Mouse (Mus musculus) 3134 (cell line): ENCODE data around the gene Rcc1l.

Experiments
- DNase-seq: peaks from one replicate; pipeline ENCODE4 v3.0.0-alpha.2; 2011; ENCODE audit warnings: low spot score; ENCODE audit not compliant: insufficient read length; ENCODE audit errors: extremely low read depth

Rcc1l gene

DNA sequence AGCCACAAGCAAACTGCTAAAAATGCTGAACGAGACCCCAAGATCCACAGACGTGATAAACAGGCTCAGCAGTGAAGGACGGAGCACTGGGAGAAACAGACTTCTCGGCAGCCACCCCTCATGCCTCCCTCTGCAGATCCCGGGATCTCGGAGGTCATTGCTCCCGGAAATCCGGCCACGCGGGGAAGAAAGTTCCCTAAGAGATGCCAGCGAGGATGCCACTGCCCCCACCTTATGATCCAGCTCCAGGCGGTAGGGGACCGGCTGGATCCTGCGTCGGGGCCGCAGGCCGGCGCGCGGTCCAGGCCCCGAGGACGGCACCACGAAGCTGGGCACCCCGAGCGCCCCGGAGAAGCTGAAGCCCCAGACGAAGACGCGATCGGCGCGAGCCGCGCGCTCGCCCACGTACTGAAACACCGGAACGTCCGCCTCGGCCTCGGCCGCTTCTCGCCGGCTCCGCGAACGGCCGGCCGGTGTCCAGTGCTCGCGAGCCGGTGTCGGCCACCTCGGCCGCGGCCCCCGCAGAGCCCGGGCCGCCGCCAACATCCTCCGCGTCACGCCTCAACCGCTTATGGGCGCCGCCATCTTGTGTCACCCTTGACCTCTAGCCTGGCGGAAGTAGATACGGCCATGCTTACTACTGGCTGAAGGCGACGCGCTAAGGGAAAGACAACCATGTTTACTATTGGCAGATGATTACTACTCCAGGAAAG is at the start of gene Rcc1l:
Rcc1l (minus strand) TSS at position 606 of the 713 bp plus-strand sequence.
- DNase-seq, result peak; percentile 83

DNA sequence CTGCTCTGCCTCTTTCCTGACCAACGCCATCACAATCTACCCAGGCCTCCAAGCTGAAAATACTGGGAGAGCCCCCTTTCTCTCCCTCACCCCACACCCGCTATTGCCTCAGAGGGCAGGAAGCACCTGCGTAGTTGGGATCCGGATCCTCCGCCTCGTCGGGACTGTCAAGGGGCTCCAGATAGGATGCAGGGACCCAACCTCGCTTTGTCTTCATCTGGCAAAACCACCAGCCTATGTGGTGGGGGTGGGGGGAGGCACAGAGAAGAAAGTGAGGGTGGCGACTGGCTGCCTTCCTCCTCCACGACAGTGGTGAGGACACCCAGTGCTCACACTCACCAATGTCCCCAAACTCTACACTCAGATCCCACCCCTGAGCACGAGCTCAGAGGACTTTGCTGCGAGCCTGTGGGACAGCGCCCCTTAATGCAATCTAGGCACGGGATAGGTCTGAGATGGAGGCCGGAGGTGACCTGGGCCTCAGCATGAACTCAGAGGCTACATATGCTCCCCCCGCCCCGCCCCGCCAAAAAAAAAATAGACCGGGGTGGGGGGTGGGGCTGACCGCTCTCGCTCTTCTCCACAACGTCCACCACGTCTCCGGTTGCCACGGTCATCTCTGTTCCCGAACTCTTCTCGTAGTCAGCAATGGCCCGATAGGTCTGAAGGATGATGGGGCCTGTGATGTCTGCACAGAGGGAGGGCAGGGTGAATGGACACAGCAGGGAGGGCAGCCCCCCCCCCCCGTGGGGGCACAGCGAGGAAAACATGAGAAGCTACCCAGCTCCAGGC is 48.7 kb upstream of the Rcc1l start:
- no peak for DNase-seq

- no peak for DNase-seq
These were observed 45.2 kb upstream of the Rcc1l start for GRCm38 (mm10) chr5:134221708-134222150.

GRCm38 (mm10) chr5:134221278-134221677 is 44.7 kb upstream of the Rcc1l start:
- no peak for DNase-seq

DNA sequence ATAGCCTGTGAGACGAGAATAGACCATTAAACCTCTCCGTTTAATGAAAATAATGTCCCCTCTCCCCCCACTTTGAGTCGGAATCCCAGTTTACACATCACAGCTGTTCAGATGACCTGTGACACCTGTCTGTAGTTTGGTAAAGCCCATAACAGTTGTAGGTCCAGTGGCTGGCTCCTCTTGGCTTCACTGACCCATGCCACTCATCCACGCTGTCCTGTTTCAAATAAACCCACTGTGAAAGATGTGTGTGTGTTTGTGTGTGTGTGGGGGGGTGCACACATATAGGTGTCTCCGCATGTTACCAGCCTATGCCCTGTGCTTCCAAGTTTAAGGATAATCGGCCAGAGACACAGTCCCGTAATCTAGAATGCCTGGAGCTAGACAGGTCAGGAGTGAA is 41.3 kb upstream of the Rcc1l start:
- DNase-seq, result no peak

DNA sequence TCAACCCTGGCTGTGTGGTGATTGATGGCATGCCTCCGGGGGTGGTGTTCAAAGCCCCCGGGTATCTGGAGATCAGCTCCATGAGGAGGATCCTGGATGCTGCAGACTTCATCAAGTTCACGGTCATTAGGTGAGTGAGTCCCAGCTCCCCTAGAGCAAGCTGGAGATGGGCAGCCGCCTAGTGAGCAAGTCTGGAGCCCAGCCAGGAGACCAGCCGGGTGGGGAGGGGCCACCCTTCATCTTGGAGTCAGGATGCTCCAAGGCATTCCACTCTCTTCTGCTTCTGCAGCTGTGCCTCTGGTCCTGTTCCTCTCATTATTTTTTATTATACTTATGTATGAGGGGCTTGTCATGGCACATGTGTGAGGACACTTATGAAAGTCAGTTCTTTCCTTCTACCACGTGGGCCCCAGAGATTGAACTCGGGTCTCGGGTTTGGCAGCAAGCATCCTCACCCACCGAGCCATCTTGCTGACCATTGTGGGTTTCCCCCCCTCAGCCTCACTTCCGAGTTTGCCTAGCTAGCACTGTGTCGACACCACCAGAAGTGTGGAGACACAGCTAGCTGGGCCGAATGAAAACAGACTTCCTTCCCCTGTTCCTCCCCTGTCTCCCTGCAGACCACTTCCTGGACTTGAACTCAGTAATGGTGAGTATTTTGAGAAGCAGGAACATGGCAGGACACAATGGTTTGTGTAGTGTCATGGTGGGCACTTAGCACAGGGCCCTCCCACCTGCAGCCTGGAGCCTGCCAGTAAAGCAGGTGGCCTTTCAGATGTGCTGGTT is 37.6 kb upstream of the Rcc1l start:
- DNase-seq, result no peak

DNA sequence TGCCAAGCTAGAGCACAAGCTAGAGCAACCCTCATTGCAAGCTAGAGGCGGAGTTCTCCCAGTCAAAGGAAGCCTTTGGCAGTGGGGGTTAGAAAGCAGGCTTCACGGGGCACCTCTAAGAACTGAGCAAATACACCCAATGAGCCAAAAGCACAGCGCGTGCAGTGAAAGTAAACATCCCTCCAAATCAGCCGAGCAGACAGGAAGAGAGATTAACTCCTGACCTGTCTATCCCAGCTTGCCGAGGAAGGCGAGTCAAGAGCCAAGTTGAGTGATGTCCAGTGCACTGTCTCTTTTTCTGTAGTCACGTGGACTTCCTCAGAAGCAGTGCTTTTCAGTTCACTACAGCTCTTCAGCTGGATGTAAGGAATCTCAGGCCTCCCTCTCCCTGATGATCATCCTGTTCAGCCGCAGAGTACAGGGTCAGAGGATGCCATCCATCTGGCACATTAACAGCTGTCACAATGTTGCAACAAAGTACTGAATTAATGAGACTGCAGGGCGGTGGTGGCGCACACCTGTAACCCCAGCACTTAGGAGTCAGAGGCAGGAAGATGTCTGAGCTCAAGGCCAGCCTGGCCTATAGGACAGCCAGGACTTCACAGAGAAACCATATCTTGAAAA is 33.5 kb upstream of the Rcc1l start:
- DNase-seq, result no peak

GRCm38 (mm10) chr5:134206721-134207120 is 30.1 kb upstream of the Rcc1l start:
- DNase-seq, result no peak

GRCm38 (mm10) chr5:134193664-134194063 is 17.1 kb upstream of the Rcc1l start:
- no peak for DNase-seq

DNA sequence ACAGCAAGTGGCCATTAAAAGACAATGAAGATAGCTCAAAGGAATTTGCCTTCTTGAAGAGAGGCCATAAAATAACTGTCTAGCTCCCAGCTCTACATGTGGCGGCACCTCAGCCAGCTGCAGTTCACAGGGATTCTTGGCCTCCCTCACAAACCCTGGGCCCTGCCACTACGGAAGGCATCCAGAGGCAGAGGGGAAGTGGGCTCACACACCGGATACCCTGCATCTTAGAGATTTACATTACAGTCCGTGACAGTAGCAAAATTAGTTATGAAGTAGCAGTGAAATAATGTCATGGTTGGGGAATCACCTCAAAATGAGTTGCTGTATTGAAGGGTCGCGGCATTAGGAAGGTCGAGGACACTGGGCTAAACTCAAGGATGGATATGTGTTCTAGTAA is 12.0 kb upstream of the Rcc1l start:
- no peak for DNase-seq

DNA sequence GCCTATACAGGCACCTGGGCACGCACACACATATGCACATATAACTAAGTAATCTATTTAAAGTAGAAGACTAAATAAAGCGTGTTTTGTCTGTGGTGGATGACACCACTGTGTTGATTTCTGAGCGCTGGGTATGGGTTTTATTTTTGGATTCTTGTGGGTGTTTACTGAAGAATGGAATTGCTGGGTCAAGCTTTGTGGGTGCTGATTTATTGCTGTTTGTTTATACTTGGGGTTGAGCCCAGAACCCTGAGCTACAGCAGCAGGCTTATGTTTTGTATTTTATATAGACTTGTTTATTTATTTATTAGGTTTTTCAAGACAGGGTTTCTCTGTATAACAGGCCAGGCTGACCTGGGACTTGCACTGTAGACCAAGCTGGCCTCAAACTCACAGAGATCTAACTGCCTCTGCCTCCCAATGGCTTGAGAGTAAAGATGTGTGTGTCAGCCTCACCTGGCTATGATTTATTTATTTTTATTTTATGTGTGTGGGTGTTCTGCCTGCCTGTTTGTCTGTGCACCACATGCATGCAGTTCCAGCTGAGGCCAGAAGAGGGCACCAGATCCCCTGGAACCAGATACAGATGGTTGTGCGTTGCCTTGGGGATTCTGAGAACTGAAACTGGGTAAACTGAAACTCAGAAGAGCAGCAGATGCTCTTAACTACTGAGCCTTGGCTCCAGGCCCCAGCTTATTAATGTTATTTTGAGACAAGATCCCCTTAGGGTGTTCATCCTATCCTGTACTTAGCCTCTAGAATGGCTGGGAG is 10.6 kb upstream of the Rcc1l start:
- DNase-seq, result peak; percentile 43

DNA sequence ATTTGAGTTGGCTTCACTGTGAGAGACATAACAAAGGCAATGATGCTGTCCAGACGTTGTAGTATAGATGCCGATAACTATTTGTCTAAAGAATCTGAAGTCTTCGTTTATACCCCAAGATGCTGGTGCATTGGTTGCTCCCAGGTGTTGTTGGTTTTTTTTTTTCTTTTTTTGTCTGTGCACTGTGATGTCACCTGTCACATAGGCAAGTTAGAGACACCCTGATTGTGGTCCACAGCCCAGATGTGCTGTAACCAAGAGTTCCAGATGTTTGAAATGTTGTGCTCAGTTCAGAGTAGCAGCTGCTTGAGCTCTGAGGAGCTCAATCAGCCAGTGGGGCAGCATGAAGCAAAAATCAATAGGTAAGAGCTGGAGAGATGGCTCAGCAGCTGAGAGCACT is 9.5 kb upstream of the Rcc1l start:
- no peak for DNase-seq

DNA sequence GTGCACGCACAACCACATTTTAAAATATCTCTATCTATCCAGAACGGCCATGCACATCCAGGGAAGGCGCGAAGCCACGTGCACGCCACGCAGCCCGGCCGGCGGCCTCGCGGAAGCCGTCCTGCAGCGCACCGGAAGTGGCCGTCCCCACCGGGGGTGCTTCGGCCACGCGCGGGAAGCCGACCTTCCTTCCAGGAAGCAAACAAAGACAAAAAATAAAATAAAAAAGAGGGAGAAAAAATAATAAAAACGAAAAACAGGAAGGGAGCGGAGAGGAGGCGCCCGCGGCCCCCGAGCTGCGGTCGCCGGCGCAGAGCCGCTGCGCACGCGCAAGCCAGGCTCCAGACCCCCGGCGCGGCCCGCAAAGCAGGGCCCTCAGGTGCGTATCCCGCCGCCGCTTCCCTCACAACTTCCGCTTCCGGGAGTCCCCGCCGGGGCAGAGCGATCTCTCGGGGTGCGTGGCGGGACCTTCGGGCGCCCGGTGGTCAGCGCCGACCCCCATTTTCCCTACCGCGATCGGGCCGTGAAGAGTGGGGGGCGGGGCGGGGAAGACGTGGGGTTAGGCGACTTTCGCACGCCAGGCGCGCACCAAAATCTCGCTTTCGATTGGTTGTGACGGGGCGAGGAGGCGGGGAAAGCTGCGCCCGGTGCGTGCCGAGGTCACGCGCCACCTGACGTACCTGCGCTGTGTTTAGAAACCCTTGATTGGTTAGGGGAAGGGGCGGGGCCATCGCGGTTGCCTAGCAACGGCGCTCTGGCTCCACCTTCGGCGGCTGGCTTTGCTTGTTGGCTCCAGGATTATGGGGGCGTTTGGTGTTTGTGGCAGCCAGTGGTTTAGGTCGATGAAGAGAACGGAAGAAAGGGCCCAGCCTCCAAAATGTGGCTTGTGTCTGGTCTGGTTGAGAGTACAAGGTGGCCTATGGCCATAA is 7.6 kb upstream of the Rcc1l start, which contains the start of gene Gtf2ird2:
Gtf2ird2 (plus strand) TSS at position 140 of the 929 bp plus-strand sequence.
- peak; percentile 99 for DNase-seq

- DNase-seq, result no peak
These were observed 6.6 kb upstream of the Rcc1l start for GRCm38 (mm10) chr5:134183162-134183561.

- no peak for DNase-seq
These were observed 6.2 kb upstream of the Rcc1l start for GRCm38 (mm10) chr5:134182735-134183134.

- no peak for DNase-seq
These were observed 5.6 kb upstream of the Rcc1l start for GRCm38 (mm10) chr5:134182172-134182571.

GRCm38 (mm10) chr5:134179871-134180270 is 3.3 kb upstream of the Rcc1l start:
- peak; percentile 42 for DNase-seq

GRCm38 (mm10) chr5:134178536-134178935 is 2.0 kb upstream of the Rcc1l start:
- DNase-seq, result no peak

DNA sequence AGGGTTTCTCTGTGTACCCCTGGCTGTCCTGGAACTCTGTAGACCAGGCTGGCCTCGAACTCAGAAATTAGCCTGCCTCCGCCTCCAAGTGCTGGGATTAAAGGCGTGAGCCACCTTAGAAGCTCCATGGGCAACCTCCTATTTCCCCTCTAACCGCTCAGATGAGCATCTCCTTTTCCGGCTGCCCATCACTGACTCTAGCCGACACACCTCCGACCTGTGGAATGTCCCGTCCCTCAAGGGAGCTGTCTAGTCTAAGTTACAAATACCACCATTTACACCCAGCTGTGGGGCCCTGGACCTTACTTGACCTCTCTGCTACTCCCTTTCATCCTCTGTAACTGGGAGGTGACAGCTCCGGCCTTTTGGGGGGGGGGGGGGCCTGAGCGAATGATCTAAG is 878 bp downstream of the Rcc1l start:
- DNase-seq, result no peak
